Mouse (Mus musculus) cerebellum, adult 18-20 months (tissue): ENCODE measurements at regions not wholly inside any gene's neighbourhood (a gene's known extent, or its start where the extent isn't known, plus 50 kb on each side); places are given as distances from the start of the nearest gene placed in this dataset.
A peak's percentile ranks its signal among the peaks of the same experiment; 100 is the strongest.

Experiments used
- DNase-seq, 2 experiments: peaks; one replicate each; pipeline ENCODE4 v3.0.0; 2021

DNA sequence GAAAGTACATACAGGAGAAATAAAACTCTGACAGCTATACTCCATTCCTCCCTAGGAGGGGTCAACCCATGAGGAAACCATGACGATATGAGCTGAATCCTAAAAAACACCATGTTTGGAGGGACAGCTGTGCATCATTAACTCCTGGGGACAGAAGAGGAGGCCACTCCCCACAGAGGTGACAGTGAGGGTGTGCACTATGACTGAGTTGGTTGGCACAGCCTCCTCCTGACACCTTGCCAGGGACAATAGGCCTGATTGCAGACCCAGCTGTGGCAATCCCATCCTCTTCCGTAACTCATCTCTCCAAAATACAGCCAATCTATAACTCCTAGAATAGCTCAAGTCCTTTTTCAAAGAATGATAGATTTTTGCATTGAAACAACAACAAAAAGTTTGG is 112.0 kb downstream of the Rbm43 start:
- no peak for DNase-seq

DNA sequence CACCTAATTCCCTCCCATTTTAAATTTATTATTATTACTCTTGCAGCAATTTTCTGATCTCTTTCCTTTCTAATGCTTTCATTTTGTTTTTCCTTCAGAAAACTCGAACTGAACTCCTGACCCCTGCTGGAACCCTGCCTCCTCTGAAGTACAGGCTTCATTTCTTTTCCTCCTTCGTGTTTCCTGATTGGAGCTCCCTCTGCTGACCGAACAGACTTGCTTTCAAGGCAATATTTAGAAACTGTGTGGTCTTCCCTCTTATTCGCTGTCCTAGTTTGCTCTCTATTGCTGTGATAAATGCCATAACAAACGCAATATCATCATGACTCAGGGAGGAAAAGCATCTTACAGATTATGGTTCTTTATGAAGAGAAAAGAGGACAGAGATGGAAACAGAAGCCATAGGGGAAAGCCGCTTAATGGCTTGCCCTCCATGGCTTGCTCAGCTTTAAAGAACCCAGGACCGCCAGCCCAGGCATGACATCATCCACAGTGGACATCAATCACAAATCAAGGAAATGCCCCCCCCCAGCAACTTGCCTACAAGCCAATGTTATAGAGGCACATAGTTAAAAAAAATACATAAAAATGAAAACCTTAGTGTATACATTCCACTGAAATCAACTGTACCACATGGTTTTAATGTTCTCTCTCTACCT is 104.5 kb downstream of the Rbm43 start:
- peak; percentile 24 to 29 for DNase-seq

DNA sequence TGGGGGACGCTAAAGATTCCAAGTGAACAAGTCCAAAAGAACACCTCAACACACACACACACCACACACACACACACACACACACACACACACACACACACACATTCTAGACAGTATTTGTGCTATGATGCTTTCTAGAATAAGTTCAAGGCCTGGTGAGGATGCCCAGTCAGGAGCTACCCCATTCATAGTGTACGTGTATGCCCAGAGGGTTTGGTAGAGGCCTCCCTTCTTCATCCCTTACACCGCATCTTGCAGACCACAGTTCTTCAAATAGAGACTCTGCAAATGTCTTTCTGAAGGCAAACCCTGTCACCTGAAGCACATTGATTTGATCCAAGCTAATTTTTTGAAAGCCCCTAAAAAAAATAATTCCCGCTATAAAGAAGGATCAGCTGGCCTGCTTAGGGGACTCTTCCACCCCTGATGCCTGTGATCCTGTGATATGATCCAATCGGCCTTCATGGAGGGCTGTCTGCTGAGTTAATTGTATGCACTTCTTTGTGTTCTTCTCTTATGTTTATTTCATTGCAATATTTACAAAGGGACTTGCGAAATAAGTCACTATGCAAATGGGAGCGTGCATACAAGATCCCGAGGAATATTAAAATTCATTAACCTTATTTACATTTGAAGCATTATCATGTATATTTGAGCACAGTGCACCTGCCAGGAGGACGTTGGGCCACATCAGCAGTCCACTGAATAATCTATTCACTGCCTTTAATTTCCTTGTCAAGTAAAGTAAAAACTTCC is 103.8 kb downstream of the Rbm43 start:
- DNase-seq: no peak

- DNase-seq: no peak
Measured at GRCm38 (mm10) chr2:51837864-51838263, 97.1 kb downstream of the Rbm43 start.

DNA sequence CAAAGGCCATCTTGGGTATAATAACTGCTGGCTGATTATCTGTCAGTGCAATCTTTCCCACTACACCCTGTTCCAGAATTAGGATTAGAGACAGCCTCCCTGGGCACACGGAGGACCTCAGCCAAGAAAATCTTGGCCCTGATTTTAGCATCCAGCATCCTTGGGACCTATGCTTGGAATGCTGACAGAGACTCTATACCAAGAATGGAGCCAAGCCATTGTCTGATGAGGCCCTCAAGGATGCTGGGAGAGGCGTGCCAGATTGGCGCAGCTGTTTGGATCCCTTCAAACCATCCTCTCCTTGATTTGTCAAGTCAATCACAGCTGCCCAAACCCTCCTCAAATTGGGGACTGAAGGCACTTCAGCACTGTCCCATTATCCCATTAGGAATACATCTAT is 94.2 kb downstream of the Rbm43 start:
- DNase-seq: peak; percentile 5 to 8

DNA sequence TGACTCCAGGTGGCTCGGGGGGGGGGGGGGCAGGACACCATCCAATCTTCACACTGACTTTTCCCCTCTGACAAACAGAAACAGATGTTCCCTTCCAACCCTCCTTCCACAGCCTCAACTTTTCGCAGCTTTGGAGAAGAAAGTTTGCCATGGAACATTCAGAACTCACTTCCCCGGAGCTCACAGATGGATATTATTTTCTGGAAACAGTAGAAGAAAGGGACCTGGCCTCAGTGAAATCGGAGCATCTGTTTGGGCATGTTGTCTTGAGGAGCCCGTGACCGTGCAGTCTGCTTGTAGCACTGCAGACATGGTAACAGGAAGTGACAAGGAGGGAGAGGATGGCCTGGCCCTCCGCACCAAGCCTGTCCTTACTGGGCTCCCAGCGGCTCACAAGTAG is 90.1 kb downstream of the Rbm43 start:
- no peak for DNase-seq

DNA sequence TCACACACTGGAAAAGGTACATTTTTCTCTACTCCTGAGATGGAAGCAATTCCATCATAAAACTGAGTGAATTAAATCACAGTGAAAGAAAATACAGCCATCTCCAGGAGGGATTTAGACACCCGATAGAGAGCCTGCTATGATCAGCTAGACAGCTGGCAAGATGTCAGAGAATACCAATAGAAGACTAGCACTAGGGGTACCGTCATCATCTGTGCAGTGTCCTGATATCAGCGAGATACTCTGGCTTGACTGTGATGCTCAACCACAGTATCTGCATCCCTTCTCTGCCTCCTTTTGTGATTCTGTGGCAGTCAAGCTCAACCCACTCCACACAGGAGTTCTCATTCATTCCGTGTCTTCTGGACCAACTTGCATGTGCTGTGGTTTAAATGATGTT is 87.4 kb downstream of the Rbm43 start:
- DNase-seq: no peak

DNA sequence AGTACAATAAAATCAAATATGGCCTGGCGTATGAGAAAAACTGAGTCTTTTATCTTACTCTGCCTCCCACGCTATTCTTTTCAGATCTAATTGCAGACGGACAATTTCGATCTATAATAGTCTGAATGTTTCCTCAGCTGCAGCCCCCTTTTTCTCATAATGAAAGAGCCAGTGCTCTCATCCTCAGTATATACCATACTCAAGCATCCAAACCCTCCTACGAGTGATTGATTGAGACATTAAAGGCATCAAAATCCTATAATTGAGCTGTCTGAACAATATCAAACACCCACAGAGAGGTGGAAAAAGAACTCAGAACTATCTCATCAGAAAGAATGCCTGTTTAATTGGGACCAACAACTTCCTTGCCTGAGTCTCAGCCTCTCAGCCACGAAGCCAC is 87.0 kb downstream of the Rbm43 start:
- DNase-seq: no peak

DNA sequence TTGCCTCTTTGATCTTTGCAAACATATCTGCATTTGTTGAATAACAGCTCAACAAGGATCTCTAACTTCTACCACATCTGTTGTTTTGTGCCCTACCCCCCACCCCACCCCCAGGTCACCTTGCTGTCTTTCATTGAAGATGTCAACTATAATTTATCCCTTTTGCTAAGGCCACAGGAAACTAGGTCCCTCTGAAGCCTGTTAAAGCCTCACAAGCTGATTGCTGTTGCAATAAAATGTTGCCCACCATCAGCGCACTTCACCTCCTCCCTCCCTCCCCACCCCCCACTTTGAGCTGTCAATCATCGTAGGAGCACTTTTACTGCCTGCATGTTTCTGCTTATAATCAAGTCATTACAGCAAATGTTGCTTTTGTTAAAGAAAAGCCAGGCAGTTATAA is 86.5 kb downstream of the Rbm43 start:
- DNase-seq: no peak

DNA sequence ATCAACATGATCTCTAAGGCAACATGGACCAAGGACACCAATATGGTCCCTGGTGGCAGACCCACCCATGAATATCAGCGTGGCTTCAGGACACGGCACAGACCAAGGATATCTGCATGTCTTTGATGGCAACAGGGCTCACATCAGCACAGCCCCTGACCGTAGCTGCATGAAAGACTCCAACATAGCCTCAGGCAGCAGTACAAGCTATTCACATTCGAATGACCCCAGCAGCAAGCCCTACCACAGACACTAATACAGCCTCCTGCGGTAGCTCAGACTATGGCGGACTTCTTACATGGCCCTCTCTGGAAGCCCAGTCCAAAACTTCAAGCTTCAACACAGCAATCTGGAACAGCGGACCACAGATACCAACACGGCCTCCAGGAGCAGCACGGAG is 84.4 kb downstream of the Rbm43 start:
- DNase-seq: no peak

GRCm38 (mm10) chr2:51851711-51852110 is 83.3 kb downstream of the Rbm43 start:
- DNase-seq: no peak

DNA sequence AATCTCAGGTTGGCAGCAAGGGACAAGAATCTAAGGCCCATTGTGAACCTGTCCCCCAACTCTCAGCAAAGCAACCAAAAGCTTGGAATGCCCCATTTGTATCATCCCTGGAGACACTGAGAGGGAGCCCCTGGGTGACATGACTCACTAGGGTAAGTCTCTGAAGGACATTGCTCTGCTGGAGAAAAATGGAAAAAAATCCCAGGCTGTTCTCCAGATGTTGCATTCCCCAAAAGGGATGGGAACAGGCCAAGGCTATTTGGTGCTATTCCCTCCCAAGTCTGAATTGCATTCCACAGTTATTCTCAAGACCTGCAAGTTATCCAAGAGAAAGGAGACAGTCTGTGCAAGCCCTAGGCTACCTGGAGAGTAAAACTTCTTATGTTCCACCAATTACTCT is 77.7 kb downstream of the Rbm43 start:
- DNase-seq: no peak

DNA sequence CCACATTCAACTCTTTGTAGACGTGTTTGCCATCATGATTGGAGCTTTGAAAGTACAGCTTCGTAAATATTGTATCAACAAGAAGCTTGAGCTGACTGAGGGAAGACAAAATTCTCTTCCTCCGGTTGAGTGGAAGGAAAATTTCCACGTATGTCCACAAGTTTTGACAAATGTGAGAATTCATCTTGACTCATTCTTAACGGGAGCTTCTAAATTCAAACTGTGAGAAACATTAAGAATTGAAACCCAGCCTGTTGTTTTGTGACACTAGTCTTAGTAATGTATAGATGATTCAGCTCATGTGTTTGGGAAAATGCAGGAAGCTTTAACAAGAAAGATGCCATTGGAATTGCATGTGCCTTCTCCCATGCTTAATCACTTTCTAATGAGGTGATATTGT is 68.9 kb downstream of the Rbm43 start:
- DNase-seq: no peak

GRCm38 (mm10) chr2:51868878-51869510 is 66.0 kb downstream of the Rbm43 start:
- no peak for DNase-seq

DNA sequence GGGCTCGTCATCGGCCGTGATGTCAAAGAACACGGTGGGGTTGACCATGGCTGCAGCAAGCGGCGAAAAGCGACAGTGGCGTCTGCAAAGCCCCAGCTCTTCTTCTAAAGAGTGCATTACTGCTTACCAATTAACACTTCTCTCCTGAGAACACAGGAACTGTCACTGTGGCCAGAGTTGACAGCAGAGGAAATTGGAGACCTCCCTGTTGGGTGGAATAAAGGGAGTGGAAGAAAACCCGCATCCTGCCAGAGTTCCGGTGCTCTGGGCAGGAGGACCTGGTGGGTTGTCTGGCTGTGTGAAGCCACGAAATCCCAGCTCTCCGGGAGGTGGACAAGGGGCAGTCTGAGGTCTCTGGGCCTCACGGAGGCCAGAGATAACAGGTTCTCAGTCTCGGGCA is 63.4 kb downstream of the Rbm43 start:
- DNase-seq: no peak
